Mouse (Mus musculus) liver, embryonic 14.5 days (tissue): Measurements from ENCODE around the gene Plcd3. TPM values are rescaled to one million over a fixed set of nuclear protein-coding genes. Genes with fewer than 3 reads are reported as not detected.

ENCODE experiments used
- ATAC-seq: fragments of 200-750 bp; cut with Nextera tagmentation; 2 replicates; pipeline ENCODE4 v1.8.0; 2017; ENCODE audit warnings: moderate number of reproducible peaks, mild to moderate bottlenecking, moderate library complexity; ENCODE audit not compliant: insufficient read depth
- DNase-seq, 3 experiments: peaks; one replicate each; pipeline ENCODE4 v3.0.0-alpha.2; 2012 to 2013; ENCODE audit warnings: low read depth in 3 of 3, low spot score in 3 of 3
- H3K27ac ChIP-seq: fragments of 300-500 bp; sonication (generic); 2 replicates; pipeline ENCODE4 v1.5.1; 2014; ENCODE audit warnings: moderate library complexity, mild to moderate bottlenecking, control low read depth, inconsistent platforms
- H3K27me3 ChIP-seq: fragments of 300-500 bp; sonication (generic); 2 replicates; pipeline ENCODE4 v1.6.1; 2014; ENCODE audit warnings: mild to moderate bottlenecking, low read length, moderate library complexity; ENCODE audit not compliant: control insufficient read depth, insufficient read depth
- H3K36me3 ChIP-seq: fragments of 300-500 bp; sonication (generic); replicated peaks from 2 replicates; pipeline ENCODE4 v1.6.1; 2014; ENCODE audit warnings: low read depth; ENCODE audit not compliant: control insufficient read depth, insufficient read depth
- H3K4me1 ChIP-seq, 2 experiments: fragments of 200-500 bp in 1 of 2; fragments of 300-500 bp in 1 of 2; sonication (generic) in 1 of 2; replicated peaks; 2 replicates each; pipeline ENCODE4 v1.6.1; 2012 to 2014; ENCODE audit warnings: antibody characterized with exemption in 1 of 2, inconsistent platforms in 1 of 2, low read length in 1 of 2; ENCODE audit not compliant: control insufficient read depth in 2 of 2, insufficient read depth in 2 of 2
- H3K4me2 ChIP-seq: fragments of 300-500 bp; sonication (generic); 2 replicates; pipeline ENCODE4 v1.6.1; 2014; ENCODE audit warnings: low read depth, mild to moderate bottlenecking, control low read depth, moderate library complexity
- H3K4me3 ChIP-seq, 2 experiments: fragments of 200-500 bp in 1 of 2; fragments of 300-500 bp in 1 of 2; sonication (generic) in 1 of 2; 2 replicates each; pipeline ENCODE4 v1.5.1; 2012 to 2014; ENCODE audit warnings: low read depth in 2 of 2, low read length in 2 of 2, mild to moderate bottlenecking in 2 of 2, control low read depth in 1 of 2, inconsistent platforms in 1 of 2, moderate library complexity in 1 of 2; ENCODE audit not compliant: insufficient read depth in 1 of 2
- H3K9ac ChIP-seq: fragments of 300-500 bp; sonication (generic); replicated peaks from 2 replicates; pipeline ENCODE4 v1.6.1; 2014; ENCODE audit warnings: mild to moderate bottlenecking, control low read depth, moderate library complexity
- H3K9me3 ChIP-seq: fragments of 300-500 bp; sonication (generic); 2 replicates; pipeline ENCODE4 v1.6.1; 2016; ENCODE audit warnings: low read length, mixed read lengths; ENCODE audit not compliant: control insufficient read depth
- CTCF ChIP-seq: IDR thresholded peaks from 2 replicates; pipeline ENCODE4 v1.5.1; 2016; ENCODE audit warnings: antibody characterized with exemption, low read depth, control low read depth
- EP300 ChIP-seq: IDR thresholded peaks from 2 replicates; pipeline ENCODE4 v1.6.1; 2016; ENCODE audit warnings: antibody characterized with exemption, low read depth
- WGBS: fragments of 180-500 bp; shearing (Covaris S2); extraction: QIAGEN DNeasy Blood & Tissue Kit; methylation state at CpG from one replicate; pipeline ENCODE4 v1.1.7; 2014; ENCODE audit not compliant: insufficient replicate concordance; 5-methylcytosine and 5-hydroxymethylcytosine counted together
- polyA plus RNA-seq, 2 experiments: library from polyadenylated mRNA; depleted of rRNA in 1 of 2; stranded (reverse) in 1 of 2; unstranded in 1 of 2; fragments of >200 nt; fragmentation: Nextera tagmentation in 1 of 2; extraction: Ambion mirVana in 1 of 2; gene quantifications; 2 replicates each; pipeline versions ENCODE4 v1.2.1 to v1.2.3; 2012 to 2014

Plcd3 gene
- polyA plus RNA-seq, 2 experiments = 0.29 to 0.31 TPM

GRCm38 (mm10) chr11:103117591-103118009 is 16.1 kb upstream of the Plcd3 start:
- no peaks in the 10 kb centered on the region for H3K36me3 ChIP-seq

GRCm38 (mm10) chr11:103116959-103117590 is 15.6 kb upstream of the Plcd3 start:
- Histone ChIP-seq H3K4me1 (peaks cover 17% of the 10 kb centered on the region in 2 experiments), H3K27me3 (no peaks in the 10 kb centered on the region; the same call in 1 of the 2 replicates), H3K27ac (peak overlapping the region; percentile 83), H3K9me3 (no peaks in the 10 kb centered on the region), H3K9ac (peak overlapping the region; percentile 88), H3K4me3 (peak overlapping the region; percentile 86 to 91), H3K4me2 (peak overlapping the region; percentile 100), H3K36me3 (no peaks in the 10 kb centered on the region)
- DNase-seq (peak in 2 of 3 experiments; percentile 64 to 68), ATAC-seq (peak; percentile 14; the same call in 1 of the 2 replicates)
- TF ChIP-seq EP300 = no peak
- TF ChIP-seq CTCF = peak; percentile 94
- WGBS = under 1% methylated on average over 35 of the region's 35 CpGs

More at GRCm38 (mm10) chr11:103117591-103118009, 16.1 kb upstream of the Plcd3 start:
- H3K9me3 ChIP-seq = no peaks in the 10 kb centered on the region
- no peaks in the 10 kb centered on the region; the same call in 1 of the 2 replicates for H3K27me3 ChIP-seq
- no peak for DNase-seq
- TF ChIP-seq CTCF (no peak), EP300 (no peak)
- H3K9ac ChIP-seq = peak overlapping the region; percentile 88
- no peak for ATAC-seq
- under 1% methylated on average over 38 of the region's 38 CpGs for WGBS
- peak overlapping the region; percentile 100 for H3K4me2 ChIP-seq
- peak overlapping the region; percentile 86 to 91 for H3K4me3 ChIP-seq
- no peak overlapping the region for H3K27ac ChIP-seq
- peaks cover 12 to 15% of the 10 kb centered on the region in 2 experiments for H3K4me1 ChIP-seq

GRCm38 (mm10) chr11:103116008-103116818 is 14.8 kb upstream of the Plcd3 start, which contains the start of gene Hexim1:
Hexim1 (plus strand) TSS chr11:103116231.
- H3K27me3 ChIP-seq = no peaks in the 10 kb centered on the region; the same call in 1 of the 2 replicates
- WGBS = under 1% methylated on average over 53 of the region's 53 CpGs
- no peaks in the 10 kb centered on the region for H3K9me3 ChIP-seq
- peak within 1 kb of the TSS; percentile 100 for H3K4me2 ChIP-seq
- H3K36me3 ChIP-seq = no peaks in the 10 kb centered on the region
- H3K4me3 ChIP-seq = peak within 1 kb of the TSS; percentile 86 to 91
- peaks cover 17 to 23% of the 10 kb centered on the region in 2 experiments for H3K4me1 ChIP-seq
- DNase-seq (peak; percentile 99 to 100 (median 99)), ATAC-seq (peak; percentile 91)
- H3K27ac ChIP-seq = peak within 1 kb of the TSS; percentile 90
- H3K9ac ChIP-seq = peak within 1 kb of the TSS; percentile 88
- TF ChIP-seq CTCF (no peak), EP300 (no peak)

- Histone ChIP-seq H3K9me3 (no peaks in the 10 kb centered on the region), H3K9ac (peak overlapping the region; percentile 71), H3K27ac (peak overlapping the region; percentile 90), H3K36me3 (no peaks in the 10 kb centered on the region), H3K4me2 (peak overlapping the region; percentile 65), H3K27me3 (no peaks in the 10 kb centered on the region; the same call in 1 of the 2 replicates), H3K4me3 (peak overlapping the region; percentile 65 to 72), H3K4me1 (peaks cover 17 to 24% of the 10 kb centered on the region in 2 experiments)
- TF ChIP-seq EP300 (peak; percentile 44; the same call in 1 of the 2 replicates), CTCF (no peak; the same call in 1 of the 2 replicates)
- DNase-seq (peak; percentile 77 to 82 (median 78)), ATAC-seq (peak; percentile 74)
- WGBS = under 1% methylated on average over 34 of the region's 34 CpGs
These were observed 13.9 kb upstream of the Plcd3 start for GRCm38 (mm10) chr11:103115163-103116007.
